Mouse (Mus musculus) cerebellum, postnatal 4 days (tissue): ENCODE results near the gene Tekt3.
A peak's percentile ranks its signal among the peaks of the same experiment; 100 is the strongest.

Experiments used
- DNase-seq, 2 experiments: peaks; one replicate each; pipeline ENCODE4 v3.0.0; 2022; ENCODE audit warnings: low spot score in 2 of 2, mixed read lengths in 1 of 2

The Tekt3 gene

DNA sequence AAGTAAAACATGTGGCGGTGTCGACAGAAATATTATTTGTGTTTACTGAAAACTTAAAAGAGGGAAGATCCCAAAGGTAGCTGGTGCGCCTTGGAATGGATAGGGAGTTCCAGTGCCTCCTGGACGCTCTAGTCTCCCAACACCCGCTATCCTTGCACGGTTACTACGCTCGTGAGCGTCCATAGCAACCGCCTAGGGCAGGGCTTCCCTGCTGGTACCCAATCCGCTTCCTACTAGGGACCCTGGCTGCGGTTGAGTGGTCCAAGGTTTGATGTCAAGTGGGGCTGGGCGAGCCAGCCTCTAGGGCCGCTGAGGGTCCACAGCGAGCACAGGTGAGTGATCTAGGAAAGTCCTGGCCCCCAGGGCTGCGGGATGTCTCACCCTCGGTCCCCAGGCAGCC is at the start of gene Tekt3:
Gene Tekt3 (plus strand): TSS at position 209 of the 400 bp plus-strand sequence.
- no peak for DNase-seq

DNA sequence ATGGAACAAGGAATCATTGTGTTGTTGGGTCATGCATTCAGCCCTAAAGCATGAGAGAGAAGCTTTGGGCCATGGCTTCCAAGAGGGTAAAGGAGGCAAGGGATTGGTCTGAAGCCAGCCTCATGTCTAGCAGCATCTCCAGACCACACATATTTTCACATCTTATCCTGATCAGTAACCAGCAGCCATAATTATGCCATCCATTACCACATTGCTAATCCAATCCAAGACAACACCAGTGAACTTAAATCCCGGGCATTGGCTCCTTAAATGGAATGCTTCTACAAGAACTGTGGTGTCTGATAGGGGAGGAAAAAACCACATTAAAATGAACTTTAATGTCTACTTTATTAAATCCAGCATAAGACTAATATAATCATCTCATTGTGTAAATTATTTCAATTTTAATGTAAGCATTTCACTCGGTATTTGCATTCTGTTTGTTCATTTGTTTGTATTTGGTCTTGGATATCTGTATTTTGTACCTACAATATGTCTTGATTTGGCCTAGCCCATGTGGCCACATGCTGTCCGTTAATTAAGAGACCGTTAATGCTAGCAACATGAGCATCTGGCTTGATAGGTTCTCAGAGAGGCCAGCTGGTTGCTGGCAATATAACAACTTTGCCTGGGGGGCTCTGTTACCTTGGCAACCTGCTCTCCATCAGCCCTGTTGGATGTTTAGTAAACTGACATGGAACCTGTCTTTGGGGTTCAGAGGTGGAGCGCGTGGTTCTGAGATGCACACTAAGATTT is 43.9 kb upstream of the Tekt3 start:
- DNase-seq, result peak; percentile 39 to 69

GRCm38 (mm10) chr11:63018083-63018622 is 43.3 kb upstream of the Tekt3 start:
- DNase-seq, result peak in 1 of 2 experiments; percentile 46

DNA sequence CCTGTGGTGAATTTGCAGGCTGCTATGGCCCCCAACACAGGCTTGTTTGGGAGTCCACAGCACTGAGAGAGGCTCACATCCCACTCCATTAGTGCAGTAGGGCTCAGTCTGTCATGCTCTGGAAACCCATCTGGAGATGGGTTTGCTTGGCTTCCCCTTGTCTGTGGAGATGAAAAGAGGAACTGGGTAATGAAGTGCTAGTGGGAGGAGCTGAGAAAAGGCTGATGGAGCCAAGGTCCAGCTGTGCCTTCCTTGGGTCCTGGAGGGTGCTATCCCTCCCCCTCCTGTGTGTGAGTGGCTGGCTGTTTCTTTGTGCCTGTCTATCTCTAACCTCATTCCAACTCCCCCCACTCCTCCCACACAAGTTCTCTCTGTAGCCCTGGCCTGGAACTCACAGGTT is 40.8 kb upstream of the Tekt3 start:
- no peak for DNase-seq

- no peak for DNase-seq
These were observed 40.2 kb upstream of the Tekt3 start for GRCm38 (mm10) chr11:63021141-63021806.

- DNase-seq, result no peak
These were observed 38.0 kb upstream of the Tekt3 start for GRCm38 (mm10) chr11:63023461-63023860.

DNA sequence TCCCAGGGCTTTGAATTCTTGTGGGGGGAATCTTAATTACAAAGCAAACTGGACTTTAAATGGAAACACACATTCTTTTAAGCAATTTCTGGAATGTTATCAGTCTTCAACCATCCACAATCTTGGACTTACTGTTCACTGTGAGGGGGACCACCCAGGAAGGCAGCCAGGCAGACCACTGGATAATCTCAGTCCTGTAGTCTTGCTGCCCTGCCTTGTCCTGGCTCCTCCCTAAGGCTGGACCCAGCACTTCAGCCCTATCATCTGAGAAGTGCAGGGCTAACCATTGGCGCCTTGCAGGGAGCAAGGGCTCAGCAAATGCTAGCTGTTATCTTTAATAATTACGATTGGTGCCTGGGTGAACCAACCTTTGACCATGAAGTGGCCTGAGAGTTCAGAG is 37.3 kb upstream of the Tekt3 start:
- no peak for DNase-seq

DNA sequence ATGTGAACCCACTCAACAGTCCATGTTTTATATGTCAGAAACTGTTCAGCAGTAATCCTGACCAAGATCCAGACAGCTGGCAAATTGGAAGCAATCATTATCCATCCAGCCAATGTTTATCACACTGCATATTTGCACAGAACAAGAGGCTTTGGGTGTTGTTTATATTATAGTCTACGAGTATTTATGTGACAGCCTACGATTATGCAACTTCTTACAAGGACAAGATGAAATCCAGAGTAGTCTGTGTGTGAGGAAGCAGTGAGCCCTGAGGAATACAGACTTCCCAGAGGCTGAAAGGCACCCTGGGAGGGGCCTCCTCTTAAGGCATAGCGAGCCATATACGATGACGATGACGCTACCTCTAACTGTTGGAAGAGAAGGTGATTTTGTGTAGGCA is 36.0 kb upstream of the Tekt3 start:
- no peak for DNase-seq

DNA sequence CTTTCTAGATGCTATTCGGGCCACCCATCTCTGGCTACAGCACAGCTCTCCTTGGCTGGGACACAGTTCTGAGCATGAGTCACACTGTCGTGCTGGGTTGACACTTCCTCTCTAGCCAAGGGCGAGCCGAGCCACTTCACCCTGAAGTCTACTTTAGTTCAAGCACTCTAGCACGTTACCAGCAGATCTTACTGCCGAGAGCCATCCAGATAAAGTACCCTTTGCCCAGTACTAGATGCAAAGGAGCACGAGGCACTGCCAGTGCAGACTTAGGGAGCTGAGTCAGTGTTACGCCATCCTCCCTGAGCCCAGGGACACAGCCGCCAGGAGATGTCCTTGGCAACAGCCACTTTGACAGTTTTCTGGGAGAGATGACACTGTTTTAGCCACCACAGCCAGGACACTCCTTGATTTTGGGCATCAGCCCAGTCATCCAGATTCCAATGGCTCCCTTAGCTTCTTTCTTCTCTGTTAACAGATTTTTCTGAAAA is 34.8 kb upstream of the Tekt3 start:
- no peak for DNase-seq

GRCm38 (mm10) chr11:63028131-63028530 is 33.3 kb upstream of the Tekt3 start:
- DNase-seq, result no peak

- DNase-seq, result no peak
These were observed 32.2 kb upstream of the Tekt3 start for GRCm38 (mm10) chr11:63029148-63029714.

GRCm38 (mm10) chr11:63029721-63030120 is 31.7 kb upstream of the Tekt3 start:
- no peak for DNase-seq

- DNase-seq, result no peak
These were observed 25.8 kb upstream of the Tekt3 start for GRCm38 (mm10) chr11:63035420-63036211.

DNA sequence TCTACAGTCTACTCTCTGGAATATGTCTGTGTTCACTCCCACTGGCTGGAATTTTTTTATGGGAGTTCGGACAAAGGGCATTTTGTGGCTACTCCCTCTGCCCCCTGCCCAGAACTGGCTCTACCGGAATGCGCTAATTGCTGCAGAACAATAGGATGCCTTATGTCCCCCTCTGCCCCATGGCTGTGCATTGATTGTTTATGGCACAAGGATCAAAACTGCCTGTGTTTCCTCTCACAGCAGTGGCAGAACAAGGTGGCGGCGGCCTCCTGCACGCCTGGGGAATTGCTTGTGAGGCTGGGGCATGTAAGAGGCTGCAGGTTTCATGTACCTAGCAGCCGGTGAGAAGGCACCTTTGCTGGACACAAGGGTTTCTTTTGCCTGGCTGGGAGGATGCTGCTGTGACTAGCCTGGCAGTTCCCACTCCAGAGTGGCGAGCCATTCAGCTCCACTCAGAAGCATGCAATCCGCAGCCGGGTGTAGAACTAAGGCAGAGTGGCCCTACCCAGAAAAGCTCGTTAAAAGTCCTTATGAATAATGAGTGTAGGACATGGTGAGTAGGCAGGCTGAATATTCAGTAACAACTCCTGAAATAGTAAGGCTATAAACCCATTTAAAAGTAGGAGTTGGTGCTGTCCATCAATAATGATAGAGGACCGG is 21.3 kb upstream of the Tekt3 start:
- no peak for DNase-seq

DNA sequence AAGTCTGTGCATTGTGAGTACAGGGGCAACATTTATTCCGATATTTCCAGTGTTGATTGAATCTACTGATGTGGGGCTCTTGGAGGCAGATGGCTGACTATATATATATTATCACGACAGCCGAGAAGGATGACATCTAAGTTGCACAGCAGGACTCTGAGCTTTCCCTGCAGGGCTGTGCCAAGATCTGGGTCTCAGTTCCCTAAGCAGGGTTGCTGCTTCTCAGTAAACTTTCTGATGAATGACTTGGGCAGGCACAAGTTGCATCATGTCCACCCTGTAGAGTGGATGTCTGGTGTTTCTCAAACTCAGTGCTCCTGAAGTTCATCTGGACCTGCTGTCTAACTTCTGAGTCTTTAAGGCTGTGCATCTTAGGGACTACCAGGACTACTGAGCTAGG is 15.7 kb upstream of the Tekt3 start:
- DNase-seq, result no peak

DNA sequence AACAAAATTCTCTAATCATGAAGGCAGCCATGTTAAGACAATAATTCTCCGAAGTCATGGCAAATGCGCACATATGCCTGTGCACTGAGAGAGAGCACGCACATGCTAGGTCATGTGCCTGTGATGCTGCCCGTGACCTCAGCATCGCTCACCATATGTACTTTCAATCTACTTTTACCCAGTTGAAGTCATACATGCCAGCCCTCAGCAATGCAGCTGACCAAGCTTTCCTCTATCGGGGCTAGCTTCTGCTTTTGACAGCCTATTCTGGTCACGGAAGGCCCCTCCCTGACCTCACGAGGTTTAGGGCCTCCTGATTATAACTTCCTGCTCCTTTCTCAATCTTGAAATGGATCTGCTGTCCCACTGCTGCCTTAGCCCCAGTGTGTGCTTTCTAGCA is 15.1 kb upstream of the Tekt3 start:
- DNase-seq, result no peak

GRCm38 (mm10) chr11:63050362-63050932 is 11.0 kb upstream of the Tekt3 start:
- no peak for DNase-seq

- DNase-seq, result no peak
These were observed 10.4 kb upstream of the Tekt3 start for GRCm38 (mm10) chr11:63051041-63051440.

DNA sequence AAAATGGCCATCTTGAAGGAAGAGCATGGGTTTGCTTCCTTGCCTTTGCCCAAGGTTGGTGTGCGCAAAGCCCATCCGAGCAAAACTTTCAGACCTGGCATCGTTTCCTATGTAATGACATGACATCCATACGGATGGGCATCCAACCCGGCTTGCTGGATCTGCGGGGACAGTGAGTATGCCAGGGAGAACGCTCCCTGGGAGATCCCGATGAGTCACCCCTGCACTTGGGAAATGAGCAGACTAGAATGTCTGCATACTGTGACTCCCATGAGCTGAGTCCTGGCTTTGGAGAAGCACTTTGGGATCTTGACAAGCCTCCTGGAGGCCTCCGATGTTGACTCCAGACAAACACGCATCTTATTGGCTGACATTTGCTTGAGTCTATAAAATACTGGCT is 9.5 kb upstream of the Tekt3 start:
- DNase-seq, result no peak

DNA sequence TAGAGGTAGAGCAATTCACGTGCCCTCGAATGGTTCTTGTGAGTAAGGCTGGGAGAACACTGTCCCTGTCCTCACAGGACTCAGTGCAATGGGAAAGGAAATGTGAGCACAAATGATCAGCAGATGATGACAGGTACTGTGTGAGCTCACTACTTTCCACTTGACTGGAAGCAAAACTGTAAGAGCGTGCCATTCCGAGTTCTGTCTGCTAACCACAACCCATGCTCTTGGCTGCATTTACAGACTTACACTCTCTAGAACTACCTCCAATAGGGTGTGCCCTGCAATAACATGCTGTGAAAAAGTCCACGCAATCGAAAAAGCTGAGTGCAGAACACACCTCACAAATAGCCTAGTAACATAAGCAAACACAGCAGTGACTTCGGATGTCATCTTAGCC is 5.9 kb upstream of the Tekt3 start:
- DNase-seq, result no peak

- DNase-seq, result no peak
These were observed 3.0 kb upstream of the Tekt3 start for GRCm38 (mm10) chr11:63058375-63058952.
